Mouse (Mus musculus): ENCODE measurements around the gene Capg.

Gene Capg

GRCm38 (mm10) chr6:72608662-72609184 is 64.5 kb downstream of the Capg start:
- DNase-seq (ENCODE audit: low spot score): no peak

- DNase-seq (ENCODE audit: low spot score): no peak
Measured at GRCm38 (mm10) chr6:72610261-72610660, 66.1 kb downstream of the Capg start.
